Mouse (Mus musculus) G1E (cell line): ENCODE results near the gene Adh1. TPM values are rescaled to one million over a fixed set of nuclear protein-coding genes. Genes with fewer than 3 reads are reported as not detected.

Source experiments
- ATAC-seq: 2 replicates; pipeline ENCODE4 v1.8.0; 2016; ENCODE audit warnings: mild to moderate bottlenecking; ENCODE audit not compliant: insufficient number of reproducible peaks, poor library complexity, low FRiP score, severe bottlenecking; ENCODE audit errors: extremely low read depth
- DNase-seq: peaks from one replicate; pipeline ENCODE4 v3.0.0; 2012; ENCODE audit warnings: low spot score
- H3K27me3 ChIP-seq: 2 replicates; pipeline ENCODE4 v1.6.1; 2012; ENCODE audit warnings: mild to moderate bottlenecking, low read length, inconsistent platforms; ENCODE audit not compliant: insufficient read depth
- H3K36me3 ChIP-seq: replicated peaks from 2 replicates; pipeline ENCODE3; 2012; ENCODE audit warnings: mild to moderate bottlenecking, inconsistent platforms
- H3K4me1 ChIP-seq: 2 replicates; pipeline ENCODE4 v1.6.1; 2012; ENCODE audit warnings: low read depth, low read length, inconsistent platforms, mixed read lengths; ENCODE audit not compliant: insufficient read depth
- H3K4me3 ChIP-seq: 2 replicates; pipeline ENCODE4 v1.5.1; 2012; ENCODE audit warnings: low read depth, mild to moderate bottlenecking, inconsistent platforms, low read length, moderate library complexity, mixed read lengths
- H3K9me3 ChIP-seq: replicated peaks from 2 replicates; pipeline ENCODE4 v1.6.1; 2012; ENCODE audit warnings: inconsistent platforms
- CTCF ChIP-seq: IDR thresholded peaks from 2 replicates; pipeline ENCODE4 v1.5.1; 2012; ENCODE audit warnings: low read depth, low read length, inconsistent platforms, mixed read lengths
- GATA1 ChIP-seq: IDR thresholded peaks from 2 replicates; pipeline ENCODE4 v1.6.1; 2012; ENCODE audit warnings: borderline replicate concordance, low read length, inconsistent platforms, mixed read lengths
- GATA2 ChIP-seq: IDR thresholded peaks from 2 replicates; pipeline ENCODE4 v1.6.1; 2012; ENCODE audit warnings: low read depth, low read length, inconsistent platforms, borderline replicate concordance
- POLR2AphosphoS5 ChIP-seq: IDR thresholded peaks from 2 replicates; pipeline ENCODE4 v1.6.1; 2012; ENCODE audit warnings: low read depth, low read length, inconsistent platforms; ENCODE audit not compliant: insufficient replicate concordance
- TAL1 ChIP-seq: conservative IDR thresholded peaks from 2 replicates; pipeline ENCODE4 v1.6.1; 2012; ENCODE audit warnings: low read depth, low read length, inconsistent platforms, mixed read lengths
- polyA plus RNA-seq: library from polyadenylated mRNA; stranded (reverse); fragments of >175 nt; gene quantifications from 2 replicates; pipeline ENCODE4 v1.2.3, GENCODE M21; 2012
- total RNA-seq, 2 experiments: library from RNA; stranded (forward) in 1 of 2; stranded (reverse) in 1 of 2; fragments of 200-1000 nt in 1 of 2; fragments of >200 nt in 1 of 2; fragmentation: Nextera tagmentation in 1 of 2; gene quantifications; 2 replicates each; pipeline ENCODE4 v1.2.3; 2014 to 2017

The Adh1 gene
- total and polyA plus RNA-seq, 3 experiments = 0.33 TPM; not detected in 2

DNA sequence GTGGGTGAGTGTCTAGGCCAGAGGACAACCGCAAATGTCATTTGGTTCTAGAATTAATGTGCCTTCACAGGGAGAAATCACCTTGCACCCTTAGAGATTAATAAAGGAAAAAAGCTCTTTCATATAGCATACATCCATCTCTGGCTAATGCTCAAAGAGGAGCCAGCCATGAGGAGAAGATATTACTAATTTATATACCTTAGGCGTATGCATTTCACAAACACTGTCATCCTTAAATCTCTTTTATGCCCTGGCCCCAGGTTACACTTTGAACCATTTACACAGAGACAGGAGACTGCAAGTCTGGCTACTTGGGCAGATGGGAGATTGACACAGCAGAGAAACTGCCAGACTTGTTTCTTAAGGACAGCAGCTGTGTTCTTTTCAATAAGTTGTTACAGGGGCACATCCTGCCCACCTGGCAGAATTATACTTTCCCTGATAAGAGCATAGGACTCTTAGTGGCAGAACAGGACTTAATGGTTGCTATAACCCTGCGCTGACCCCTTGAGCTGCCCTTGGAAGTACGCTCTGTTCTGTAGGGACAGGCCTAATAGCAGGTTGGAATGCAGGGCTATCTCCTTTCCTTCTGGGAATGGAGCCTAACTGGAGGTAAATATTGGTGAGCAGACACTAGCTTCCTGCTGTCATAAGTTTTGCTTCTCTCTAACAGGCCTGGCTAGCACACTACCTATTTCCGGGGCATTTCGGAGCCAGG is 43.1 kb downstream of the Adh1 start:
- TF ChIP-seq GATA2 (no peak), CTCF (no peak), POLR2AphosphoS5 (no peak), TAL1 (no peak), GATA1 (no peak)

DNA sequence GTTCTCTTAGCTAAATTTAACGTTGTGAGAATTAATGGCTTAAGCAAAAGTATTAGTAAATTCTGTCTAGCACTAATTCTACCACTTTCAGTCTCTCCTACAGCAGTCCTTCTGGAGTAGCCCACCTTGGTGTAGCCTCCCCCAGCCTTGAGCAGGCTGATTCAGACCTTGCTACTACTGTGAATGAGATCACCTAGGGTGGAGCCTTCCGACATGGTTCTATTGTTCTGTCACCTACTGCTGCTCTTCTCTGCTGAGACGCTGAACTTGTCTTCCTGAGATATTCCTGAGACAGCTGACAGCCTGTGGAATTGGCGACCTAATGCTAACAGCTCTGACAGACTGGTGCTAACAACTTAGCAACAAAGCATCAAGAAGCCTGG is 43.7 kb downstream of the Adh1 start:
- H3K4me3 ChIP-seq = no peak overlapping the region
- H3K9me3 ChIP-seq = no peaks in the 10 kb centered on the region
- H3K27me3 ChIP-seq = no peaks in the 10 kb centered on the region
- TF ChIP-seq POLR2AphosphoS5 = no peak
- no peak for TF ChIP-seq TAL1
- TF ChIP-seq GATA1 = no peak
- no peak for TF ChIP-seq GATA2
- TF ChIP-seq CTCF = no peak
- no peaks in the 10 kb centered on the region for H3K36me3 ChIP-seq
- DNase-seq (no peak), ATAC-seq (no peak)
- H3K4me1 ChIP-seq = no peaks in the 10 kb centered on the region

More for the DNA sequence above, 43.1 kb downstream of the Adh1 start:
- no peak for DNase-seq
- Histone ChIP-seq H3K4me1 (no peaks in the 10 kb centered on the region), H3K27me3 (no peaks in the 10 kb centered on the region), H3K9me3 (no peaks in the 10 kb centered on the region), H3K36me3 (no peaks in the 10 kb centered on the region), H3K4me3 (no peak overlapping the region)
- ATAC-seq = no peak

DNA sequence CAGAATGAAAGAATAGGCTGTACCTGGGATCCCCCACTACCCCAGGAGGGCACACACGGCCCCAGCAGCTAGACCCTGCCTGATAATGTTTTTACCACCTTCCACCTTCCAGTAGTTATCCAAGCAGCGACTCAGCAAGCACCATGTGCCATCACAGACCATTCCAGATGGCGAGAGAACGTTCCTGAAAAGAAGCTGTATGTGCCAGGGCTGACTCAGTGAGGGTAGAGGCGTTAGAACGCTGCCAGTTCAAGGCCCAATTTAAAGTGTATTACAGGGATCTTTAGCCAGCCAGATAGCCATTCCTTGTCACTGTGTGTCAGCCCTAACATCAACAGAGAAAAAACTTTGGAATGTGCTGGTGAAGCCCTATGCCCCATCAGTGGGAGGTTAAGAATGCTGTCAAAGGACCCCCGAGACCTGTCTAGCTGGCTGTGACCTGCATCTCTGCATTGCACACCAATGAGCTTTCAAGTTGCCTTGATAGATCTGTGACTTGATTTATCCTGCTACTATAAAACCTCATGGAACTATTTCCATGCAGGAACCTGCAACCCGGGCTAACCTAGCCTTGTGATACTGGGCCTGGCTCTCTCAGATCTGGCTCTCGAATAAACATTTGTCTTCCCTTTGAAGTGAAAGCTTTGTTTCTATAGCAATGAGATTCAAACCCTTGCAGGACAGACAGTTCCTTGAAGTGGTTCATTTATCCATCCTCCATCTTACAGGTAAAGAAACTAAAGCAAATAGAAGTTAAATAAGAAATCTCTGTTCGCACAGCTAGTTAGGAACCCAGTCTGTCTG is 44.9 kb downstream of the Adh1 start:
- H3K9me3 ChIP-seq = no peaks in the 10 kb centered on the region
- no peak overlapping the region for H3K4me3 ChIP-seq
- no peak for DNase-seq
- ATAC-seq = no peak
- no peaks in the 10 kb centered on the region for H3K4me1 ChIP-seq
- no peaks in the 10 kb centered on the region for H3K27me3 ChIP-seq
- no peak for TF ChIP-seq GATA1
- TF ChIP-seq TAL1 = no peak
- TF ChIP-seq GATA2 = no peak
- TF ChIP-seq POLR2AphosphoS5 = no peak
- TF ChIP-seq CTCF = no peak
- no peaks in the 10 kb centered on the region for H3K36me3 ChIP-seq

DNA sequence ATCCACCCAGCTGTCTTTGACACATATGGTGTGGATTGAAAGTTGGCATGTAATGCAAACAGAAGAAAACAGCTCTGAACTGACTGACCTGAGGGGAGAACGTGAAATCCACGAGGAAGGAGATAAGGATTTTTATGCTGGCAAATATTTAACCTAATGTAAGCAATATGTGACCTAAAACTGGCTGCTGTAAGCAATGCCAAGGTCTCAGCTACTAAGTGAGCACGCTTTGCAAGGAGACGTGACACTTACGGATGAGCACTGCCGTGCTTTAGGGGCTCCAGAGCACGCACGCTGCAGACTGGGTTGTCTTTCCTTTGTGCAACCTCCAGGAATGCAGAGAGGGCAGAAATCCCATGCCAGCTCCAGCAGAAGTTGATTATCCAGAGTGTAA is 45.5 kb downstream of the Adh1 start:
- TF ChIP-seq POLR2AphosphoS5 (no peak), GATA2 (no peak), GATA1 (no peak), TAL1 (no peak), CTCF (no peak)
- DNase-seq = no peak
- Histone ChIP-seq H3K4me1 (no peaks in the 10 kb centered on the region), H3K9me3 (no peaks in the 10 kb centered on the region), H3K4me3 (no peak overlapping the region), H3K27me3 (no peaks in the 10 kb centered on the region), H3K36me3 (no peaks in the 10 kb centered on the region)
- ATAC-seq = no peak

DNA sequence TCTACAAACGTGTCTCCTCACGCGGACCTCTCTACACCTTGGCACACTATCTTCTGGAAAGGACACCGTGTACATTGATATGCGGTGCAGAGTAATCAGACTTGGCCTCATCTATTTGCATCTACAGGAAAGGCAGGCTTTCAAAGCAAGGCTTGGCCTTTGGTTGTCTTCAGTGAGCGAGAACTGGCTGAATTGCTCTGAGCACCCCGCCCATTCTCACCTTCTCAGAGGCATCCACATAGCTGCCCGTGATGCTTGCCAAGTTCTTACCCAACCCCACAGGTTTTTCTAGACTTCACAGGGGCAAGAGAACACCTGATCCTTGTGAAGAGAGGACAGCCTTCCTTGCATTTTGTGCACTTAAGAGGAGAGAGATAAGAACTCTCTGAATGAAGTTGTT is 49.1 kb downstream of the Adh1 start:
- H3K4me3 ChIP-seq = no peak overlapping the region
- no peaks in the 10 kb centered on the region for H3K36me3 ChIP-seq
- H3K4me1 ChIP-seq = no peaks in the 10 kb centered on the region
- no peak for TF ChIP-seq GATA2
- TF ChIP-seq GATA1 = no peak
- no peak for TF ChIP-seq CTCF
- no peak for TF ChIP-seq POLR2AphosphoS5
- no peak for TF ChIP-seq TAL1
- no peak for DNase-seq
- no peaks in the 10 kb centered on the region for H3K9me3 ChIP-seq
- H3K27me3 ChIP-seq = no peaks in the 10 kb centered on the region
- no peak for ATAC-seq

DNA sequence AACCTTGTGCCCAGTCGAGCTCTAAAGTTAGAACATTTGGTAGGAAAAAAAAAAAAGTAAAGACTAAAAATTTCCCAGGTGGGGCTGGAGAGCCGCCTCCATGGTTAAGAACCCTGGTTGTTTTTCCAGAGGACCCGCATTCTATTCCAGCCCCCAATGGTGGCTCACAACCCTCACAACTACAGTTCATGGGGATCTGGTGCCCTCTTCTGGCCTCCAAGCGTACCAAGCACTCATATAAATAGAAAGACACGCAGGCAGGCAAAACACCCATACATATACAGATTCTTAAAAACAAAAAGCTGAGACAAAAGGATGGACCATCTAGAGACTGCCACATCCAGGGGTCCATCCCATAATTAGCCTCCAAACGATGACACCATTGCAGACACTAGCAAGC is 50.2 kb downstream of the Adh1 start:
- no peaks in the 10 kb centered on the region for H3K36me3 ChIP-seq
- no peak for ATAC-seq
- no peak overlapping the region for H3K4me3 ChIP-seq
- DNase-seq = no peak
- H3K9me3 ChIP-seq = no peaks in the 10 kb centered on the region
- H3K27me3 ChIP-seq = no peaks in the 10 kb centered on the region
- H3K4me1 ChIP-seq = no peaks in the 10 kb centered on the region
- TF ChIP-seq POLR2AphosphoS5 (no peak), CTCF (no peak), TAL1 (no peak), GATA1 (no peak), GATA2 (no peak)
